Mouse (Mus musculus): ENCODE measurements at regions not wholly inside any gene's neighbourhood (a gene's known extent, or its start where the extent isn't known, plus 50 kb on each side); places are given as distances from the start of the nearest gene placed in this dataset.

- Histone ChIP-seq H3K27ac (replicated peaks; ENCODE audit: low read depth, low read length) (peak overlapping the region; percentile 83), H3K4me1 (ENCODE audit: control insufficient read depth, insufficient read depth, low read length) (peaks cover 36% of the 10 kb centered on the region), H3K27me3 (replicated peaks; ENCODE audit: control insufficient read depth, insufficient read depth, low read length) (no peaks in the 10 kb centered on the region), H3K9me3 (ENCODE audit: control insufficient read depth, low read length) (no peaks in the 10 kb centered on the region), H3K36me3 (ENCODE audit: control insufficient read depth, insufficient read depth, low read length) (no peaks in the 10 kb centered on the region), H3K4me2 (ENCODE audit: low read depth, low read length) (no peak overlapping the region), H3K9ac (ENCODE audit: low read depth, low read length) (no peak overlapping the region), H3K4me3 (ENCODE audit: low read depth, low read length) (no peak overlapping the region)
- DNase-seq (ENCODE audit: low spot score) (peak; percentile 69), ATAC-seq (ENCODE audit: low read depth) (peak; percentile 38; the same call in 1 of the 2 replicates)
- 12% methylated on average over 5 of the region's 5 CpGs for WGBS
Observed at GRCm38 (mm10) chr17:87202958-87203720, 62.6 kb downstream of the Mcfd2 start.

GRCm38 (mm10) chr17:87202490-87202889, 63.2 kb downstream of the Mcfd2 start:
- H3K4me1 ChIP-seq (ENCODE audit: control insufficient read depth, insufficient read depth, low read length) = peaks cover 36% of the 10 kb centered on the region

GRCm38 (mm10) chr17:87200721-87201242, 65.0 kb downstream of the Mcfd2 start:
- Histone ChIP-seq H3K4me1 (ENCODE audit: control insufficient read depth, insufficient read depth, low read length) (peaks cover 36% of the 10 kb centered on the region), H3K4me2 (ENCODE audit: low read depth, low read length) (no peak overlapping the region), H3K36me3 (ENCODE audit: control insufficient read depth, insufficient read depth, low read length) (no peaks in the 10 kb centered on the region), H3K27ac (replicated peaks; ENCODE audit: low read depth, low read length) (peak overlapping the region; percentile 76), H3K4me3 (ENCODE audit: low read depth, low read length) (no peak overlapping the region), H3K9ac (ENCODE audit: low read depth, low read length) (no peak overlapping the region), H3K27me3 (replicated peaks; ENCODE audit: control insufficient read depth, insufficient read depth, low read length) (no peaks in the 10 kb centered on the region), H3K9me3 (ENCODE audit: control insufficient read depth, low read length) (no peaks in the 10 kb centered on the region)
- DNase-seq (ENCODE audit: low spot score) (peak; percentile 95), ATAC-seq (ENCODE audit: low read depth) (peak; percentile 72)
- 21% methylated on average over 3 of the region's 3 CpGs for WGBS

More at GRCm38 (mm10) chr17:87202490-87202889, 63.2 kb downstream of the Mcfd2 start:
- no peak overlapping the region for H3K4me3 ChIP-seq (ENCODE audit: low read depth, low read length)
- H3K27me3 ChIP-seq (replicated peaks; ENCODE audit: control insufficient read depth, insufficient read depth, low read length) = no peaks in the 10 kb centered on the region
- WGBS = 13% methylated on average over 5 of the region's 6 CpGs
- peak overlapping the region; percentile 83 for H3K27ac ChIP-seq (replicated peaks; ENCODE audit: low read depth, low read length)
- no peak overlapping the region for H3K4me2 ChIP-seq (ENCODE audit: low read depth, low read length)
- no peak overlapping the region for H3K9ac ChIP-seq (ENCODE audit: low read depth, low read length)
- H3K36me3 ChIP-seq (ENCODE audit: control insufficient read depth, insufficient read depth, low read length) = no peaks in the 10 kb centered on the region
- peak; percentile 60 for ATAC-seq (ENCODE audit: low read depth)
- H3K9me3 ChIP-seq (ENCODE audit: control insufficient read depth, low read length) = no peaks in the 10 kb centered on the region
- DNase-seq (ENCODE audit: low spot score) = peak; percentile 89

GRCm38 (mm10) chr17:87200134-87200533, 65.6 kb downstream of the Mcfd2 start:
- no peaks in the 10 kb centered on the region for H3K36me3 ChIP-seq (ENCODE audit: control insufficient read depth, insufficient read depth, low read length)
- peak overlapping the region; percentile 49 for H3K27ac ChIP-seq (replicated peaks; ENCODE audit: low read depth, low read length)
- no peaks in the 10 kb centered on the region for H3K27me3 ChIP-seq (replicated peaks; ENCODE audit: control insufficient read depth, insufficient read depth, low read length)
- H3K9me3 ChIP-seq (ENCODE audit: control insufficient read depth, low read length) = no peaks in the 10 kb centered on the region
- no peak for ATAC-seq (ENCODE audit: low read depth)
- H3K4me1 ChIP-seq (ENCODE audit: control insufficient read depth, insufficient read depth, low read length) = peaks cover 36% of the 10 kb centered on the region
- 97% methylated on average over 2 of the region's 2 CpGs for WGBS
- H3K9ac ChIP-seq (ENCODE audit: low read depth, low read length) = no peak overlapping the region
- no peak overlapping the region for H3K4me2 ChIP-seq (ENCODE audit: low read depth, low read length)
- no peak for DNase-seq (ENCODE audit: low spot score)
- H3K4me3 ChIP-seq (ENCODE audit: low read depth, low read length) = no peak overlapping the region

GRCm38 (mm10) chr17:87199134-87199533, 66.6 kb downstream of the Mcfd2 start:
- H3K4me3 ChIP-seq (ENCODE audit: low read depth, low read length) = no peak overlapping the region
- ATAC-seq (ENCODE audit: low read depth) = no peak
- no peak overlapping the region for H3K9ac ChIP-seq (ENCODE audit: low read depth, low read length)
- no peaks in the 10 kb centered on the region for H3K27me3 ChIP-seq (replicated peaks; ENCODE audit: control insufficient read depth, insufficient read depth, low read length)
- no peaks in the 10 kb centered on the region for H3K36me3 ChIP-seq (ENCODE audit: control insufficient read depth, insufficient read depth, low read length)
- no peaks in the 10 kb centered on the region for H3K9me3 ChIP-seq (ENCODE audit: control insufficient read depth, low read length)
- no peak for DNase-seq (ENCODE audit: low spot score)
- H3K4me1 ChIP-seq (ENCODE audit: control insufficient read depth, insufficient read depth, low read length) = peaks cover 45% of the 10 kb centered on the region
- H3K4me2 ChIP-seq (ENCODE audit: low read depth, low read length) = no peak overlapping the region
- H3K27ac ChIP-seq (replicated peaks; ENCODE audit: low read depth, low read length) = no peak overlapping the region
- 88% methylated on average over 3 of the region's 3 CpGs for WGBS

GRCm38 (mm10) chr17:87197434-87197833, 68.3 kb downstream of the Mcfd2 start:
- Histone ChIP-seq H3K9me3 (ENCODE audit: control insufficient read depth, low read length) (peaks cover 5% of the 10 kb centered on the region), H3K4me2 (ENCODE audit: low read depth, low read length) (no peak overlapping the region), H3K9ac (ENCODE audit: low read depth, low read length) (no peak overlapping the region), H3K4me3 (ENCODE audit: low read depth, low read length) (no peak overlapping the region), H3K27me3 (replicated peaks; ENCODE audit: control insufficient read depth, insufficient read depth, low read length) (no peaks in the 10 kb centered on the region), H3K36me3 (ENCODE audit: control insufficient read depth, insufficient read depth, low read length) (no peaks in the 10 kb centered on the region), H3K27ac (replicated peaks; ENCODE audit: low read depth, low read length) (no peak overlapping the region), H3K4me1 (ENCODE audit: control insufficient read depth, insufficient read depth, low read length) (peaks cover 37% of the 10 kb centered on the region)
- no peak for ATAC-seq (ENCODE audit: low read depth)
- WGBS = 91% methylated on average over 4 of the region's 4 CpGs
- no peak for DNase-seq (ENCODE audit: low spot score)

- Histone ChIP-seq H3K4me1 (ENCODE audit: control insufficient read depth, insufficient read depth, low read length) (peaks cover 22% of the 10 kb centered on the region), H3K27me3 (replicated peaks; ENCODE audit: control insufficient read depth, insufficient read depth, low read length) (no peaks in the 10 kb centered on the region), H3K9me3 (ENCODE audit: control insufficient read depth, low read length) (peaks cover 10% of the 10 kb centered on the region), H3K36me3 (ENCODE audit: control insufficient read depth, insufficient read depth, low read length) (no peaks in the 10 kb centered on the region), H3K4me3 (ENCODE audit: low read depth, low read length) (no peak overlapping the region), H3K9ac (ENCODE audit: low read depth, low read length) (no peak overlapping the region), H3K4me2 (ENCODE audit: low read depth, low read length) (no peak overlapping the region), H3K27ac (replicated peaks; ENCODE audit: low read depth, low read length) (no peak overlapping the region; the same call in 1 of the 2 replicates)
- DNase-seq (ENCODE audit: low spot score) = no peak
- WGBS = 58% methylated on average over 11 of the region's 11 CpGs
- ATAC-seq (ENCODE audit: low read depth) = no peak
Observed at GRCm38 (mm10) chr17:87194639-87195038, 71.1 kb downstream of the Mcfd2 start.

GRCm38 (mm10) chr17:87193482-87193881, 72.3 kb downstream of the Mcfd2 start:
- H3K27me3 ChIP-seq (replicated peaks; ENCODE audit: control insufficient read depth, insufficient read depth, low read length) = no peaks in the 10 kb centered on the region
- no peak overlapping the region for H3K4me2 ChIP-seq (ENCODE audit: low read depth, low read length)
- peaks cover 10% of the 10 kb centered on the region for H3K9me3 ChIP-seq (ENCODE audit: control insufficient read depth, low read length)
- 19% methylated on average over 7 of the region's 7 CpGs for WGBS
- H3K4me1 ChIP-seq (ENCODE audit: control insufficient read depth, insufficient read depth, low read length) = peaks cover 29% of the 10 kb centered on the region
- no peak overlapping the region for H3K4me3 ChIP-seq (ENCODE audit: low read depth, low read length)
- 0 out of 2 replicates have a peak overlapping the region, but pooled peaks have one; percentile 36 for H3K27ac ChIP-seq (replicated peaks; ENCODE audit: low read depth, low read length)
- peak; percentile 64 for ATAC-seq (ENCODE audit: low read depth)
- DNase-seq (ENCODE audit: low spot score) = peak; percentile 70
- no peaks in the 10 kb centered on the region for H3K36me3 ChIP-seq (ENCODE audit: control insufficient read depth, insufficient read depth, low read length)
- H3K9ac ChIP-seq (ENCODE audit: low read depth, low read length) = no peak overlapping the region

Data from embryonic facial prominence, embryonic 14.5 days (tissue).